Mouse (Mus musculus): ENCODE results near the gene E130114P18Rik. TPM values are rescaled to one million over a fixed set of nuclear protein-coding genes. Genes with fewer than 3 reads are reported as not detected.
A peak's percentile ranks its signal among the peaks of the same experiment; 100 is the strongest.

The E130114P18Rik gene
- polyA plus RNA-seq, 1 experiment from 2014 or later = 12.7 TPM

DNA sequence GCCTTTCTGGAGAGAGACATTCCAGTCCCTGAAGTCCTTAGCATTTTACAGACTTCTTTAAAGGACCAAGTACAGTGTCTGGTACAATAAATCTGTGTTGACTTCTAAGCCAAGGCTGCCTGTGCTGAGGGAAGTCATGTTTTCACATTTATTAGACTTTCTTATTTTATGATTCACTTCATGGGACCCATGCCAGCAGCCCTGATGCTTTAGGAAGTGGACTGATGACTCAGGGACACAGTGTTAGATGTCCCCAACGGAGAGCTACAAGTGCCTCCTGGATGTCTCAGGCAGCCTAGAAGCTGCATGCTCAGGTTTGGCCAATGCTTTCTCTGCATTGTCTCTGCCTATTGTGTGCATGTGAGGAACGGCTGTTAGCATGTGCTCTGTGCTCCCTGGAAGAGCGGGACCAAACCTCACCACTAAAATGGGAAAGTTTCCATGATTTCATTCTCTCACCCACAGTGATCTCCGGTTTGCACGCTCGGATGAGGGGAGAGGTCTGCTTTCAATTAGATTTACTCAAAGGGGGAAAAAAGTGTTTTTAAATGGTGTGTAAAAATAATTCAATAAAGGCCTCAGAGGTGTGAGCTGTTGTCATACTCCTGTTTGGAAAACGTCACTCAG lies 82.4 kb downstream of the E130114P18Rik start:
- H3K4me2 ChIP-seq = no peak overlapping the region
- no peaks in the 10 kb centered on the region for H3K9me3 ChIP-seq
- no peaks in the 10 kb centered on the region for H3K27me3 ChIP-seq (replicated peaks)
- no peak for ATAC-seq (replicated peaks)
- no peaks in the 10 kb centered on the region for H3K36me3 ChIP-seq (replicated peaks)
- no peak overlapping the region for H3K4me3 ChIP-seq
- WGBS = 72% methylated on average over 7 of the region's 7 CpGs
- no peak overlapping the region for H3K27ac ChIP-seq
- no peaks in the 10 kb centered on the region for H3K4me1 ChIP-seq
- no peak overlapping the region for H3K9ac ChIP-seq

DNA sequence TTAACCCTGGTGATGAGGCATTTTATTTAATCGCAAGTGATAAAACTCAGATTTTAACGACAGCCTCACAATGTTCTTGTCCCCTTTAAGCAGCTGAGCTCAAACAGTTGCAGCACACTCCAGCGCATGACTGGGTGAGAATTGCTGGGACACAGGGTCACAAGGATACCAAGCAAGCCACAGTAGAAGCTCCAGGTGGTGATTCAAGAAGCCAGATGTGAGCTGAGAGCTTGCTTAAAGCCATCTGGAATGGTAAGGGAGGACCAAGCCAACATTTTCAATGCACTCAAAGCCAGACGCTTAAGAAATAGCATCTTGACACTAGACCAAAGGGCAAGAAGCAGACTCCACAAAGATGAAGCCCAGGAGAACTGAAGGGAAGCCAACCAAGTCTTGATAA lies 83.9 kb downstream of the E130114P18Rik start:
- Histone ChIP-seq H3K4me2 (no peak overlapping the region), H3K9me3 (no peaks in the 10 kb centered on the region), H3K27ac (no peak overlapping the region), H3K27me3 (replicated peaks) (no peaks in the 10 kb centered on the region), H3K4me1 (no peaks in the 10 kb centered on the region), H3K36me3 (replicated peaks) (no peaks in the 10 kb centered on the region), H3K9ac (no peak overlapping the region), H3K4me3 (no peak overlapping the region)
- no peak for ATAC-seq (replicated peaks)
- 93% methylated on average over 4 of the region's 4 CpGs for WGBS

DNA sequence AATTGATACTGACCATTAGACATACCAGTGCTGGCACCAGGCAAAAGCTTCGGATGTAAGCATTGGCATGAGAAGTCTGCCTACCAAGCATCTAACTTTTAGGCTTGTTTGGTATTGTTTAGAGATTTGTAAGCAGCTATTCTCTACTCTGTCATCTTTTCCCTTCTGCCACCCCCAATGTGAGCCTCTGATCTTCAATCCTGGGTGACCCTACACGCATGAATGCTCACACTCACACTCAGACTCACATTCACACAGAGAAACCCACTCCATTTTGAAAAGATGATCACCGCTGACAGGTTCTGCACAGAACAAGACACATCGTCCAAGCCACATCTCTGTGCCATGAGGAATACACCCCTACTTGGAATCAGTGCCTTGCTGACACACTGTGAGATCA lies 84.8 kb downstream of the E130114P18Rik start:
- Histone ChIP-seq H3K27ac (no peak overlapping the region), H3K27me3 (replicated peaks) (no peaks in the 10 kb centered on the region), H3K9ac (no peak overlapping the region), H3K9me3 (no peaks in the 10 kb centered on the region), H3K4me3 (no peak overlapping the region), H3K4me2 (no peak overlapping the region), H3K4me1 (no peaks in the 10 kb centered on the region), H3K36me3 (replicated peaks) (no peaks in the 10 kb centered on the region)
- no peak for ATAC-seq (replicated peaks)
- 91% methylated on average over 4 of the region's 4 CpGs for WGBS

DNA sequence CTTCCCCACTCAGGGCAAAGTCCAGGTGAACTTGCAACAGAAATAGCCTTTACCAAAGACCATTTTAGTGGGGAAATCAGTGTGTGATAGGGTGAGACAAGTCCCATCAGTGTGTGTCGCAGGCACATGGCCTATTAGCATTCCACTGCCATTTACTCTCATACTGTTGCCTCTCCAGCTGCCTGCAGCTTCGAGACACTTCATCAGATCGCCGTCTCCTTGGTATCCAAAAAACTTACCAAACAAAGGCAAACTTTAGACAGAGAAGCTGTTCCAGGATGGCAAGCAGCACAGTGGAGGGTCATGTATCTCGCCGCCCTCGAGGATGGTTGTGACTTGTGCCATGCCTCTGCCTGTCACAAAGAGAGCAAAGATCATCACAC lies 87.5 kb downstream of the E130114P18Rik start:
- ATAC-seq (replicated peaks) = no peak

DNA sequence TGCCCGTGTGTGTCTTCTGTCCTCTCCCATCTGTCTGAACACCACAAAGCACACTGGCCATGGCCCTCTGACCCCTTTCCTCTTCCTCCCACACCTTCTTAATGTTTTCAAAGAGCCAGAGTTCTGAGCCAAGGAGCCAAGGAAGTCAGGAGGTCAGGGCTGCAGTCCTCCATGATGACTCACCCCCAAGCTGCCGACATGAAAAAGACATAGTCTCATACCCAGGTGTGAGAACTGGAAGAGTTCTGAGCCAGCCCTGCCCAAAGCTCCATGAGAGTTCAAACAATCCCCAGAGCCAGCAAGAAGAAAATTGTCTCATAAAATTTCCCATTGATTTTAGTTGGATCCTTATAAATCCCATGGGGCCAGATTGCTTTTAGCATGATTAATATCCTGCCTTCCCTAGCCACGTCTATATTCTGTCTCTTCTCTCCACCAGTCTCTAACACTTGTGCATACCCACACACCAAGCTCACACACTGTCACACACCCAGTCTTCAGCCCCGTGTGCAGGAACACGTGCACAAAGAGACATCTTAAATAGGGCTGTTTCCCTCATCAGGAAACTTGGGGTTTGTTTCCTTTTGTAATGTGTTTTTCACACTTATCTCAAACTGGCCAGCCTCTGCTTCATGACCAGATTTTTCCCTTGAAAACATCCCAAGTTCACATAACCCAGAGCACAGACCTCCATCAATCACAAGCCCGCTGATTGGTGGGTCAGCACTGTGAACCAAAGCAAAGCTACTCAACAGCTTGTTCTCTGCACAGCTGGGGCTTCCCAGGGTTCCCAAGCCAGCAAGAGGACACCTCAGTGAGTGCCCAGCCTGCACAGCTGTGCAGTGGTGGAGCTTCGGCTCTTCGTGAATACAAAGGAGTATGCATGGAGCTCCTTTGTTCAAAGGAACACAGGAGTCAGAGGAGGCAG lies 88.2 kb downstream of the E130114P18Rik start:
- no peak for ATAC-seq (replicated peaks)

More for the DNA sequence above, 87.5 kb downstream of the E130114P18Rik start:
- WGBS = 72% methylated on average over 7 of the region's 7 CpGs
- H3K4me3 ChIP-seq = no peak overlapping the region
- H3K27me3 ChIP-seq (replicated peaks) = no peaks in the 10 kb centered on the region
- no peak overlapping the region for H3K4me2 ChIP-seq
- H3K4me1 ChIP-seq = no peaks in the 10 kb centered on the region
- H3K36me3 ChIP-seq (replicated peaks) = no peaks in the 10 kb centered on the region
- no peak overlapping the region for H3K9ac ChIP-seq
- no peak overlapping the region for H3K27ac ChIP-seq
- H3K9me3 ChIP-seq = no peaks in the 10 kb centered on the region

DNA sequence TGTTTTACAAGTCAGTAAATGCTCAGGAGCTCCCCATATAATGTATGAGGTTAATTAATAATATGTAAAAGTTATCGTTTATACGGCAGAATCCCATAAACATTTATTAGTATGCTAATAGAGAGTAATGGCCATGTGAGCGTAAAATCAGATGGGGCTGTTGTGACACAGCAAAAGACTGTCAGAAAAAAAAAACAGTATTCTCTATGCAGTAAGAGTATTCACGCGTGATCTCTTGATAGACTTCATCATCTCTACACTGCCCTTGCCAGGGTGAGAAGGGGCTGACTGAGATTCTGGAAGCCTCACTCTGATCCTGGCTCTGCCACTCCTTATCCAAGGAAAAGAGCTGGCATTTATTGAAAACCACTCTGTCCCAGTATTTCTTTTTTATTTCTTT lies 91.9 kb downstream of the E130114P18Rik start:
- Histone ChIP-seq H3K27me3 (replicated peaks) (no peaks in the 10 kb centered on the region), H3K4me3 (no peak overlapping the region), H3K36me3 (replicated peaks) (no peaks in the 10 kb centered on the region), H3K4me1 (no peaks in the 10 kb centered on the region), H3K9ac (no peak overlapping the region), H3K9me3 (no peaks in the 10 kb centered on the region), H3K27ac (no peak overlapping the region), H3K4me2 (no peak overlapping the region)
- 84% methylated on average over 5 of the region's 5 CpGs for WGBS
- ATAC-seq (replicated peaks) = no peak

More for the DNA sequence above, 88.2 kb downstream of the E130114P18Rik start:
- H3K36me3 ChIP-seq (replicated peaks) = no peaks in the 10 kb centered on the region
- no peak overlapping the region for H3K4me3 ChIP-seq
- no peak overlapping the region for H3K9ac ChIP-seq
- no peaks in the 10 kb centered on the region for H3K27me3 ChIP-seq (replicated peaks)
- H3K27ac ChIP-seq = no peak overlapping the region
- H3K9me3 ChIP-seq = no peaks in the 10 kb centered on the region
- 71% methylated on average over 8 of the region's 8 CpGs for WGBS
- no peak overlapping the region for H3K4me2 ChIP-seq
- no peaks in the 10 kb centered on the region for H3K4me1 ChIP-seq

DNA sequence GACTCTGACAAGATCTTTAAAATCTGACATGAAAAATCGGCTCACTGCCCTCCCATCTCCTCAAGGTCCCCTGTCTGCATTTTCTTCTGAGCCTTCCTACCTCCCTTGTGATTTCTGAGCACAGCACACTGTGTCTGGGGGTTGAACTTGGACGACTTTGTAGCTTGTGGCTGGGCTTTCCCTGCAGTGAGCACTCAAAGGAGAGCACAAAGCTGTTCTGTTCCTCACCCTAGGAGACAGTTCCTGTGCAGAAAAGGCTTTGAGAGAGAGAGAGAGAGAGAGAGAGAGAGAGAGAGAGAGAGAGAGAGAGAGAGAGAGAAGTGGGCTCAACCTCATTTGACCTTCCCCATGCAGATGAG lies 101.3 kb downstream of the E130114P18Rik start:
- no peak overlapping the region for H3K4me3 ChIP-seq
- 14% methylated on average over 2 of the region's 2 CpGs for WGBS
- peak; percentile 65 for ATAC-seq (replicated peaks)
- no peaks in the 10 kb centered on the region for H3K36me3 ChIP-seq (replicated peaks)
- H3K27ac ChIP-seq = no peak overlapping the region
- no peaks in the 10 kb centered on the region for H3K27me3 ChIP-seq (replicated peaks)
- peak overlapping the region; percentile 54; the same call in 1 of the 2 replicates for H3K4me2 ChIP-seq
- no peaks in the 10 kb centered on the region for H3K9me3 ChIP-seq
- H3K9ac ChIP-seq = no peak overlapping the region
- H3K4me1 ChIP-seq = peaks cover 15% of the 10 kb centered on the region

DNA sequence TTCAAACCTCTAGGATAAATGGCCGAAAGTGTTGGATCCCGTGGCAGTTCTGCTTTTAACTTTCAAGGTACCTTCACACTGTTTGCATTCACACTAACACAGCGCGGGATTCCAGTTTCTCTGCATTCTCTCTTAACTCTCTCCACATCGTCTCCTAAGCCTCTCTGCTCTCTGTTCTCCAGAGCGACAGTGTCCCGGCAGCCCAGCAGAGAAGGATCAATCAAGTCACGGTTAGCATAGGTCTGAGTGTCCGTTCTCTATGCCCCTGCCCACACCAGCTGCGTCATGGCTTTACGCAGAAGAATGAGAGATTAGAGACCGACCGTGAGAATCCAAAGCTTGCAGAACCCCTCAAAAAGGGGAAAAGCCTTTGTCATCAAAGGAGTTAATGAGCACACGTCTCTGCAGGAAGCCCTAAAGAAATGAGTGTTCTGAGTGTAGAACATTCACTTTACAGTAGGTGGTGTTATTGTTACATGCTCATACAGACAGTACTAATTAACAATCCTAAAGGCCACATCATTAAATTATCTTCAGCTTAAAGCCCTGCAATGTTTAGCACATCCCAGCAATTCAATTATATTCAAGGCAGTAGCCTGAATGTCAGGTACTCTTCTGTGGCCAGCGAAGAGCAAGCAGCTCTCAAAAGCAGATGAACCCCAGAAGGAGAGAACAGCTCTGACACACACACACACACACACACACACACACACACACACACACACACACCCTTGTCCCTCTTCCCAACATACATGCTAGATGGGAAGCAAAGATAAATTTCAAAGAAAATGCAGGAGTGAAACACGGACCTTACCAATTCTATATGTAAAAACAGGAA lies 101.9 kb downstream of the E130114P18Rik start:
- 20% methylated on average over 16 of the region's 16 CpGs for WGBS
- Histone ChIP-seq H3K27ac (no peak overlapping the region), H3K9ac (peak overlapping the region; percentile 10; the same call in 1 of the 2 replicates), H3K9me3 (no peaks in the 10 kb centered on the region), H3K4me2 (peak overlapping the region; percentile 54), H3K4me1 (peaks cover 15% of the 10 kb centered on the region), H3K36me3 (replicated peaks) (no peaks in the 10 kb centered on the region), H3K27me3 (replicated peaks) (no peaks in the 10 kb centered on the region), H3K4me3 (peak overlapping the region; percentile 27)
- peak; percentile 87 for ATAC-seq (replicated peaks)

DNA sequence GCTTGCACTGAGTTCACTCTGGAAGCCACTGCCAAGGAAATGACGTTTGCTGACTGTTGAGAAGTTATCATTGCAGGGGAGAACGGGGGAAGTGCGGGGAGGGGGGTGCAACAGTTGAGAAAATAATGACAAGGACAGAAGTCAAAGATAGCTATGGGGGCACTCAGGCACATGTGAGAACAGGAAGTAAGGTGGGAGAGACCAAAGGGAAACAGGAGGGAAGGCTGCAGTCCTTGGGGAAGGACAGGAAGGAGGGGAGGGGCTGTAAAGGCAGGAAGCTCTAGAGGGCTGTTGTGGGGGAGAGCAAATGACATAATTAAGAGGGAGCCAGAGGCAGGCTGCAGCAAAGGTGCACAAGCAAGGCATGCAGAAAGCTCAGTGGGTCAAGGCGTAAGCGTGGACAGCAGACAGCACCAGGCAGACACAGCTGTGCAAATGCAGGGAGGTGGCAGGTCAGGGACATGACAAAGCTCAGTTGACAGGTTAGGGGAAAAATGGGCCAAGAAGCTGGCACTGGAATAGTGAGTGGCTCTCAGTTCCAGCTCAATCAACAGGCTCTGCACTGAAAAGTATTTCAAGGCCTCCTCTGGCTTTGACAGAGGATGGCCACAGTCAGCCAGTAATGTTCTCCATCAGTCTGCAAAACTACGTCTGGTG lies 103.9 kb downstream of the E130114P18Rik start:
- Histone ChIP-seq H3K9me3 (no peaks in the 10 kb centered on the region), H3K27ac (no peak overlapping the region), H3K27me3 (replicated peaks) (no peaks in the 10 kb centered on the region), H3K4me3 (no peak overlapping the region), H3K4me1 (peaks cover 15% of the 10 kb centered on the region), H3K9ac (no peak overlapping the region), H3K4me2 (no peak overlapping the region), H3K36me3 (replicated peaks) (no peaks in the 10 kb centered on the region)
- 75% methylated on average over 6 of the region's 6 CpGs for WGBS
- no peak for ATAC-seq (replicated peaks)

DNA sequence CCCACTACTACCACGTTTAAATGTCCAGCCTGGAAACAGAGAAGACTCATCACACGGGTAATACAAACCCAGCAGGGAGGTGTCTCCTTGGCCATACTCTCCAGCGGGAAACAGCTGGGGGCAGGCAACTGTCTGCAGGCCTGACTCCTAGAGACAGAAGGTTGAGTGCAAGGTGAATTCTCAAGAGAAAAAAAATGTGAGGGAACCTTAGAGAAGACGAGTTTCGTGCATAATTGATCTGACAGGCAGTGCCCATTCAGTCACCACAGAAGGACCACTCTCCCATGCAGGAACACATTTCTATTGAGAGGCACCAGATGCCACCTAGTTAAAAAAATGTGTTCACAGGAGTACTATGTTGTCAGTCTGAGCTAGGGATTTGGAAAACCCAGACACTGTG lies 105.4 kb downstream of the E130114P18Rik start:
- Histone ChIP-seq H3K27me3 (replicated peaks) (no peaks in the 10 kb centered on the region), H3K36me3 (replicated peaks) (no peaks in the 10 kb centered on the region), H3K9me3 (no peaks in the 10 kb centered on the region), H3K4me1 (peaks cover 15% of the 10 kb centered on the region), H3K4me3 (no peak overlapping the region), H3K27ac (no peak overlapping the region), H3K4me2 (no peak overlapping the region), H3K9ac (no peak overlapping the region)
- 51% methylated on average over 5 of the region's 5 CpGs for WGBS
- ATAC-seq (replicated peaks) = no peak

DNA sequence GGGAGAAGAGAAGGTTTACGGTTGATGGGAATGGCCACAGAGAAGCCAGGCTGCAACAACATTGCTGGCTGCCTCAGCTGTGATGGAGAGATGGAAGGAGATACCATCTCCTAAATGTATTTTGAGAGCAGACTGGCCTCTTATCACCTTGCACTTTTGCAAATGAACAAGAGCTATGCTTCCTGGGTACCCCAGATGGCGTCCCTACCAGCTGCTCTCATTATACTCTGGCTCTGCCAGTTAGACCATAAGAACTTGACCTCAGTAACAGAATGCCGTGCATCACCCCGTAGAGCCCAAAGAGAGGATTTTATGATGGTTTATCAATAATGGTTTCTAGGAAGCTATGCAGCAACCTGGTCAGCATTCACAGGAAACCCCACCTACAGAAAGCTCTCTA lies 106.0 kb downstream of the E130114P18Rik start:
- Histone ChIP-seq H3K36me3 (replicated peaks) (no peaks in the 10 kb centered on the region), H3K4me1 (peaks cover 14% of the 10 kb centered on the region), H3K9me3 (no peaks in the 10 kb centered on the region), H3K27ac (no peak overlapping the region), H3K9ac (no peak overlapping the region), H3K4me2 (no peak overlapping the region), H3K27me3 (replicated peaks) (no peaks in the 10 kb centered on the region), H3K4me3 (no peak overlapping the region)
- no peak for ATAC-seq (replicated peaks)
- 90% methylated on average over 4 of the region's 4 CpGs for WGBS

DNA sequence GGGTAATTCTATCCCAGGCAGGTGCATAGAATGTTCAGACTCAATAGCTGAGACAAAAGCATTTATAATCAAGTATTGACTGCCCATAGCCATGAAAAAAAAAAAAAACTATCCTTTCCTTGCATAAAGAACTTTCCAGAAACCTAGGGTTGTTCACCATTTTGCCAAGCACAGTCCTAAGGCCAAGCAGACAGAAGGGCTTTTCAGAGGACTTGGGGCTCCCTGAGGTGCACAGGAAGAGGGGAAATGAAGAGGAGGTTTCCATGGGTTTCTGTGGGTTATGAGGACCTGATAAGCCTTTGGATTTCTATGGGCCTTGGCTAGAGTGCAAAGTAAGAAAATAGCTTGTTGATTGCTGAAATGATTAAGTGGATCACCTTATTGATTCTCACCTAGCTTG lies 107.5 kb downstream of the E130114P18Rik start:
- H3K4me3 ChIP-seq = no peak overlapping the region
- H3K27ac ChIP-seq = no peak overlapping the region
- H3K36me3 ChIP-seq (replicated peaks) = no peaks in the 10 kb centered on the region

More for the DNA sequence above, 107.5 kb downstream of the E130114P18Rik start:
- H3K27me3 ChIP-seq (replicated peaks) = no peaks in the 10 kb centered on the region
- no peaks in the 10 kb centered on the region for H3K9me3 ChIP-seq
- H3K9ac ChIP-seq = no peak overlapping the region
- no peaks in the 10 kb centered on the region for H3K4me1 ChIP-seq
- ATAC-seq (replicated peaks) = no peak
- H3K4me2 ChIP-seq = no peak overlapping the region
